Mouse (Mus musculus) mammary gland, adult 2 months (tissue): ENCODE measurements around the gene Smarca1. TPM values are rescaled to one million over a fixed set of nuclear protein-coding genes. Genes with fewer than 3 reads are reported as not detected.

Source experiments
- polyA plus RNA-seq: library from polyadenylated mRNA; depleted of rRNA; stranded (reverse); fragments of >200 nt; gene quantifications from 2 replicates; pipeline ENCODE4 v1.2.3, GENCODE M21; 2012; ENCODE audit warnings: low replicate concordance; rRNA removed

The Smarca1 gene
- polyA plus RNA-seq, result 0.33 and 0.59 TPM in 2 replicates

GRCm38 (mm10) chrX:47892431-47893024, at the start of gene Smarca1:
TSS of gene Smarca1 (minus strand) at chrX:47892974.

GRCm38 (mm10) chrX:47912306-47912792, 19.6 kb upstream of the Smarca1 start, which contains the start of gene Ocrl:
TSS of gene Ocrl (plus strand) at chrX:47912387.

Other genes with a start within 250 kb of the Smarca1 start
- gene Ocrl, start 19.4 kb upstream of the Smarca1 start, polyA plus RNA-seq, result 6.7 and 21.2 TPM in 2 replicates
- 5.5 and 6.0 TPM in 2 replicates for gene Apln, start 141.9 kb upstream of the Smarca1 start, polyA plus RNA-seq
- 2.7 and 5.5 TPM in 2 replicates for gene Xpnpep2, start 215.8 kb upstream of the Smarca1 start, polyA plus RNA-seq